Mouse (Mus musculus) stomach, embryonic 16.5 days (tissue): ENCODE measurements around the gene Mxi1. TPM values are rescaled to one million over a fixed set of nuclear protein-coding genes. Genes with fewer than 3 reads are reported as not detected.

Experiments
- ATAC-seq: fragments of 200-750 bp; cut with Nextera tagmentation; 2 replicates; pipeline ENCODE4 v1.8.0; 2017; ENCODE audit warnings: moderate number of reproducible peaks, moderate TSS enrichment; ENCODE audit not compliant: insufficient read depth, low FRiP score
- H3K27ac ChIP-seq: fragments of 300-500 bp; sonication (generic); 2 replicates; pipeline ENCODE4 v1.5.1; 2014; ENCODE audit warnings: low read length
- H3K27me3 ChIP-seq: fragments of 300-500 bp; sonication (generic); 2 replicates; pipeline ENCODE4 v1.6.1; 2014; ENCODE audit warnings: low read length, control low read depth, mixed read lengths; ENCODE audit not compliant: control insufficient read depth, insufficient read depth
- H3K36me3 ChIP-seq: fragments of 300-500 bp; sonication (generic); 2 replicates; pipeline ENCODE4 v1.6.1; 2014; ENCODE audit warnings: low read length; ENCODE audit not compliant: control insufficient read depth, insufficient read depth
- H3K4me1 ChIP-seq: fragments of 300-500 bp; sonication (generic); 2 replicates; pipeline ENCODE4 v1.6.1; 2014; ENCODE audit warnings: low read length, control low read depth, mixed read lengths; ENCODE audit not compliant: control insufficient read depth, insufficient read depth
- H3K4me2 ChIP-seq: fragments of 300-500 bp; sonication (generic); 2 replicates; pipeline ENCODE4 v1.6.1; 2014; ENCODE audit warnings: low read depth, low read length, mixed read lengths
- H3K4me3 ChIP-seq: fragments of 300-500 bp; sonication (generic); replicated peaks from 2 replicates; pipeline ENCODE4 v1.5.1; 2014; ENCODE audit warnings: mild to moderate bottlenecking, low read length
- H3K9ac ChIP-seq: fragments of 300-500 bp; sonication (generic); 2 replicates; pipeline ENCODE4 v1.6.1; 2014; ENCODE audit warnings: low read length
- H3K9me3 ChIP-seq: fragments of 300-500 bp; sonication (generic); replicated peaks from 2 replicates; pipeline ENCODE4 v1.6.1; 2016; ENCODE audit warnings: low read length, control low read depth; ENCODE audit not compliant: control insufficient read depth
- WGBS: fragments of 180-500 bp; shearing (Covaris S2); extraction: QIAGEN DNeasy Blood & Tissue Kit; methylation state at CpG from one replicate; pipeline ENCODE4 v1.1.7; 2014; 5-methylcytosine and 5-hydroxymethylcytosine counted together
- polyA plus RNA-seq: library from polyadenylated mRNA; unstranded; fragments of >200 nt; fragmentation: Nextera tagmentation; extraction: Ambion mirVana; gene quantifications from 2 replicates; pipeline ENCODE4 v1.2.1, GENCODE M21; 2015

Mxi1 gene
- polyA plus RNA-seq, 1 experiment from 2014 or later: 15.8 TPM

DNA sequence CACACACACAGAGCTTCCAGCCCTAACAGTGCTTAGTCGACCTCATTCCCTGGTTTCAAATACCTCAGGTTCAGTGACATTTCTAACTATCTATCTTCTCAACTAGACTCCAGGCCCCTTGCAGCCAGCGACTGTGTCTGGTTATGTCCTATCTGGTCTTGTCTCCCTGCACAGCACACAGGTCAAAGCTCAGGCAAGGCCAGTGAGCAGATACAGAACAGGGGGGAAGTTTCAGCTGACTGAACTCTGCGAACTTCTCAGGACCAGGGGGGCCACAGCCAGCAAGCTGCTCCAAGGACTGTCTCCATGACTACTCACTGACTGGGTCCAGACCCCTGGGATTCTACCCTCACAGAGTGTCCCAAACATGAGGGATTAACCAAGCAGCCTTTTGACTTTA, 35.1 kb upstream of the Mxi1 start:
- no peak overlapping the region for H3K9ac ChIP-seq
- WGBS: 31% methylated on average over 3 of the region's 3 CpGs
- no peak for ATAC-seq
- H3K9me3 ChIP-seq: no peaks in the 10 kb centered on the region
- H3K27me3 ChIP-seq: no peaks in the 10 kb centered on the region
- no peak overlapping the region for H3K4me2 ChIP-seq
- H3K36me3 ChIP-seq: no peaks in the 10 kb centered on the region
- peaks cover 3% of the 10 kb centered on the region; the same call in 1 of the 2 replicates for H3K4me1 ChIP-seq
- no peak overlapping the region for H3K27ac ChIP-seq
- no peak overlapping the region for H3K4me3 ChIP-seq

DNA sequence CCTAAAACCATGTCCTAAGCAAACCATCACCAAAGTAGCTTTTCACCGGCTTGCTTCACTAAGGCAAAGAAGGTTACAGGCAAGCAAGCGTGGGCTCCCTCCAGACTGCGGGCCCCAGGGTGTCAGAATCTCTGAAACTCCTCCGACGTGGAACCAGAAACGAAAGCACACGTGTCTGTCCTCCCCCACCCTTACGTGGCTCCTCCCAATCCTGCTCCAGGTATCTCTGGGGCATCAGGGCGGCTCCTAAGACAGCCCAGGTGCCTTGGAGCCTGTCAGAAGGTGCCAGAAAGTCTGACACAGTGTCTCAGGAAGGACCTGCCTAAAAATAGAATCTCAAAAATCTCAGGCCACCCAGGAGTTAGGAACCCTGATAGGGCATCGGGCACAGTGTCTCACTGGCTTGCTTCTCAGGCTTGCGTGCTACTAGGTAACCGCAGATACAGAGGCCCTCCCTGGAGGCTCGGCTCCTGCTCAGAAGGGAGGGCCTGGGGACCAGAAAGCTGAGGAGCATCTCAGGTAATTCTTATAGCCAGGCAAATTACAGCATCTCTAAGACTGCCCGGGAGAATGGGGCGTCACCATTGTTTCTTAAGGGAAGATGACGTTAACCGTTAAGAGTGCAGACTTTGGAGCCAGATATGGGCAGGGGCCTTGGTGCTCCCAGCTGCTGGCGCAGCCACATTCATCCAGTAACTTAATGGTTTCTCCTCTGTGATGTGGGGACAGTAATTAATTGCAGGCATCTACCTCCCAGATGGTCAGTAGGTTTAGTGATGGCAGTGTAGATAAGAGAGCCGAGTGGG, 33.2 kb upstream of the Mxi1 start:
- Histone ChIP-seq H3K4me2 (0 out of 2 replicates have a peak overlapping the region, but pooled peaks have one; percentile 2), H3K4me3 (no peak overlapping the region)

DNA sequence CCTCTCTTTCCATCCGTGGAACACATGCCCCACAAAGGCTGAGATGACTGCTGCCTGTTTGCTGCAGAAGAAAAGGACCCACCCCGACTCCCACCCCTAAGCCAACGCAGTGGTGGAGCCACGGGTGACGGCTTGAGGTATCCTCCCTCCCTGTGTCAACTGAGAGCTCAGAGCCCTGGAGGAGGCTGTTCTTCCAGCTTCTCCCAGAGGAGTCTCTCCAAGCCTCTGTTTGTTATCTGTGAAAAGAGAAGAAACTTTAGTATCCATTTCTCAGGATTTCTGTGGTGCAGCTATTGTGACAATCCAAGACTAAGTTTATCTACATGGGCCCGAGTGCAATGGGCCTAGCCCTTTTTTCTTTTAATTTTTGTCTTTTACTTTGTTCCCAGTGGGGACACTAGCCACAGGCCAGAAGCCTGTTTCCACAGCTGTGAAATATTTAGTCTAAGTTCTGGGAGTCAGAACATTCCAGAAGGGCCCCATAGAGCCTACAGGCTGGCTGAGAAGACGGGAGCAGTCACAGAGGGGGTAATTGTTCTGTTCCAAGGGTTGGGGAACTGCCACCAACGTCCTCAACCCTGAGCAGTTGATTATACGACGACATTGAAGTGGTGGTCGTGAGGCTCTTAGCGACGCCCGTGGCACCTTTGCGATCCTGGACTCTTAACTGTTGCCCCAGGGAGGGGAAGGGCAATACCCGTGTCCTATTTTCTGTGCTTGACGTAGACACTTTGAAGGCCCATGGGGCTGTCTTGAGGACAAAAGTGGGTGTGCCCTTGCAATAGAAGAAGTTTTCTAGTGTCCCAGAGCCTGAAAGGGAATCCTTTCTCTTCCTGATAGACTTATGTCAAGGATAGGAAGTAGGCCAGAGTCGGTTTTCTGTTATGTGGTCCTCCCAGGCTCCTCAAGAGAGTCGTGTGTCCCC, 31.6 kb upstream of the Mxi1 start:
- 73% methylated on average over 19 of the region's 19 CpGs for WGBS
- H3K27me3 ChIP-seq: no peaks in the 10 kb centered on the region
- no peak overlapping the region for H3K4me2 ChIP-seq
- ATAC-seq: no peak
- no peak overlapping the region for H3K27ac ChIP-seq
- no peak overlapping the region for H3K4me3 ChIP-seq
- no peaks in the 10 kb centered on the region for H3K9me3 ChIP-seq
- H3K36me3 ChIP-seq: no peaks in the 10 kb centered on the region
- no peak overlapping the region for H3K9ac ChIP-seq
- H3K4me1 ChIP-seq: no peaks in the 10 kb centered on the region; the same call in 1 of the 2 replicates

More for the DNA sequence above, 33.2 kb upstream of the Mxi1 start:
- 57% methylated on average over 19 of the region's 19 CpGs for WGBS
- Histone ChIP-seq H3K9ac (no peak overlapping the region), H3K27me3 (no peaks in the 10 kb centered on the region), H3K27ac (no peak overlapping the region), H3K4me1 (peaks cover 3% of the 10 kb centered on the region; the same call in 1 of the 2 replicates), H3K36me3 (no peaks in the 10 kb centered on the region), H3K9me3 (no peaks in the 10 kb centered on the region)
- ATAC-seq: peak; percentile 23; the same call in 1 of the 2 replicates

DNA sequence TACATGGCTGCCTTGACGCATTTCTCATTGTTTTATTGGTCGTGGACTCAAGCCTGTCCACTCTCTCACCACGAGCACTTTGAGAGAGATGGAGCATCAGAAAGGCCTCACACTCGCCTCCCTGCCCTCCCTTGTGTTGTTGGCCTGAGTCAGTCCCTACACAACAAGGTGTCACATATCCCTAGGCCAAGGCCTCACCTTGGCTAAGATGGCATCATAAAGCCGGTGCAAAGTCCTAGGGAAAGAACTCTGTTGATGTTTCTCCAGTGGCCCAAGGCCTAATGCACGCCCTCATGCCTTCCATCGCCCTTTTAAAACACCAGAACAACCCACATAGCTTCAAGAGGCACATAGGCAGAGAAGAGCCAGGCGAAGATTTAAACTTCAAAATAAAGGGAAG, 30.1 kb upstream of the Mxi1 start:
- Histone ChIP-seq H3K36me3 (no peaks in the 10 kb centered on the region), H3K4me2 (no peak overlapping the region), H3K9me3 (no peaks in the 10 kb centered on the region), H3K27ac (no peak overlapping the region), H3K4me1 (peaks cover 7% of the 10 kb centered on the region), H3K4me3 (no peak overlapping the region), H3K9ac (no peak overlapping the region), H3K27me3 (no peaks in the 10 kb centered on the region)
- WGBS: 78% methylated on average over 8 of the region's 8 CpGs
- ATAC-seq: no peak

DNA sequence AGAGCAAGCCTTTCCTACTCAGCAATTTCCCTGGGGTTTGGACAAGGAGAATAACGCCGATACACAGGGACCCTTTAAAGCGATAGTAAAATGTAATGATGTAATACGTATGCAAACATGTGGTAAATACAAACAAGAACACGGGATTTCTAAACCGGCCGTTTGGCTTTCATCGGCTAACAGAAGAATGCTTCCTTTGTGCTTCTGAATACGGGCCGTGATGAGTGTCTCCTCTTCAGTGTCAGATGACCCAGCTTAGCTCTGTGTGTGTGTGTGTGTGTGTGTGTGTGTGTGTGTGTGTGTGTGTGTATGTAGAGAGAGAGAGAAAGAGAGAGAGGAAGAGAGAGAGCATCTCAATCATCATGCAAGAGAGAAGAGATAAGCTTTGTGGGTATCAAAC, 27.7 kb upstream of the Mxi1 start:
- no peak overlapping the region for H3K27ac ChIP-seq
- H3K9me3 ChIP-seq: no peaks in the 10 kb centered on the region
- no peak overlapping the region for H3K9ac ChIP-seq
- WGBS: 76% methylated on average over 10 of the region's 10 CpGs
- no peak overlapping the region for H3K4me3 ChIP-seq
- ATAC-seq: no peak
- peaks cover 7% of the 10 kb centered on the region; the same call in 1 of the 2 replicates for H3K4me1 ChIP-seq
- H3K4me2 ChIP-seq: no peak overlapping the region
- no peaks in the 10 kb centered on the region for H3K36me3 ChIP-seq
- no peaks in the 10 kb centered on the region for H3K27me3 ChIP-seq

DNA sequence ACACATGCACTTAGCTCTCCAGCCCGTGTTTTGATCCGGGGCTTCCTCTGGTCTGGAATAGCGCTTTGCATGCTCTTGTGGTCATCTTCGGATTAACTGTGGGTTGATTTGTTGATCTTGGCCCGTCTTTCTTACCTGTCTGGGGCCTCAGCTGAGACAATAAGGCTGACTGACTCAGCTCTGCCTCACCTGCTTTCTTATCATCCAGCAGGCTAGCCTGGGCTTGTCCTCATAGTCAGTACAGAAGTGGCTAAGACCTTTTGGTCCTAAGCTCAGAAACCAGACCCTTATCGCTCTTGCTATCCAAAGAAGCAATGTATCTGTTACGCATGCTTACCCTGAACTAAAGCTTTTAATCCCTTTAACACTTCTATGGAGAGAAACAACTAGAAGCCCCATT, 26.6 kb upstream of the Mxi1 start:
- ATAC-seq: no peak
- no peak overlapping the region for H3K4me3 ChIP-seq
- 73% methylated on average over 7 of the region's 7 CpGs for WGBS
- H3K9me3 ChIP-seq: no peaks in the 10 kb centered on the region
- no peak overlapping the region for H3K9ac ChIP-seq
- no peak overlapping the region for H3K4me2 ChIP-seq
- peak overlapping the region; percentile 38; the same call in 1 of the 2 replicates for H3K27ac ChIP-seq
- H3K36me3 ChIP-seq: no peaks in the 10 kb centered on the region
- H3K4me1 ChIP-seq: peaks cover 7% of the 10 kb centered on the region; the same call in 1 of the 2 replicates
- H3K27me3 ChIP-seq: no peaks in the 10 kb centered on the region

DNA sequence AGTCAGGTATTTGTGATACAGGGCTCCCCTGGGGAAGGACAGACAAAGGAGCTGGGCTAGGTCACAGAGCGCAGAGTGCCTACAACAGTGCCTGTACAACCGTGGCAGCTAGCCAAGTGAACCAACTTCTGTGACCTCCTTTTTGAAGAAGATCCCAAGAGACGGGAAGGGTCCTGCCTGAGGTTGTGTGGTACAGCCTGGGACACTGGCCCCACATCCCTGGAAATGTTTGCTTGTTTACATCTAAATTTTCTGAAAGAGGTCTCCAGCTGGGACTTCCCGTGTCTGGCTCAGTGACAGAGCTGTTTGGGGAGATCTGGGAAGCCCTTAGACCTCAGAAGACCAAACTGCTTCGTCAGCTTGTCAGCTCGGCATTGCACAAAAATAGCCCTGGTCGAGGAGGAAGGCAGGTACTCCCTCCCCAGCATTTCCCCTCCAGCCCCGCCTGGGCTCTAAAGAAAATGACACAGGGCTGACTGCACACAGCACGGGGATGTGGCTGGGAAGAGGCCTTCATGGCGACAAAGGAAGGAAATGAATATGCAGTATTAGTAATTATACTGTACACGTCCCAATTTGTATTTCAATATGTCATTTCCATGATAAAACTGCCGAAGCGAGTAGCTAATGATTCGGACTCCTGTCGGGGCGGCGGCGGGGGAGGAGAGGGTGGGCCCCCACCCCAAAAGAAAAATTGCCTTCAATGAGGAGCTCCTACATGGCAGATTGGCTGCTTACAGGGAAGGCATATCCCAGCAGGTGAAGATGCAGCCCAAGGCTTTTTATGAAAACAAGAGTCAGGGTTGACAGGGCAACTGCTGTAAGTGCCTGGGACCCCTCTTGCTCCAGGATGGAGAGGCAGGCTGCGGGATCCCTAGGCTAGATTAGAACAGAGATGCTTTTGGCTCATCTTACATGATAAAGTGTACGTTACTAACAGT, 25.8 kb upstream of the Mxi1 start:
- Histone ChIP-seq H3K4me1 (peaks cover 7% of the 10 kb centered on the region; the same call in 1 of the 2 replicates), H3K27ac (peak overlapping the region; percentile 38; the same call in 1 of the 2 replicates), H3K36me3 (no peaks in the 10 kb centered on the region), H3K4me2 (no peak overlapping the region), H3K4me3 (no peak overlapping the region), H3K9ac (no peak overlapping the region), H3K9me3 (no peaks in the 10 kb centered on the region), H3K27me3 (no peaks in the 10 kb centered on the region)
- 41% methylated on average over 20 of the region's 20 CpGs for WGBS
- ATAC-seq: peak; percentile 57

DNA sequence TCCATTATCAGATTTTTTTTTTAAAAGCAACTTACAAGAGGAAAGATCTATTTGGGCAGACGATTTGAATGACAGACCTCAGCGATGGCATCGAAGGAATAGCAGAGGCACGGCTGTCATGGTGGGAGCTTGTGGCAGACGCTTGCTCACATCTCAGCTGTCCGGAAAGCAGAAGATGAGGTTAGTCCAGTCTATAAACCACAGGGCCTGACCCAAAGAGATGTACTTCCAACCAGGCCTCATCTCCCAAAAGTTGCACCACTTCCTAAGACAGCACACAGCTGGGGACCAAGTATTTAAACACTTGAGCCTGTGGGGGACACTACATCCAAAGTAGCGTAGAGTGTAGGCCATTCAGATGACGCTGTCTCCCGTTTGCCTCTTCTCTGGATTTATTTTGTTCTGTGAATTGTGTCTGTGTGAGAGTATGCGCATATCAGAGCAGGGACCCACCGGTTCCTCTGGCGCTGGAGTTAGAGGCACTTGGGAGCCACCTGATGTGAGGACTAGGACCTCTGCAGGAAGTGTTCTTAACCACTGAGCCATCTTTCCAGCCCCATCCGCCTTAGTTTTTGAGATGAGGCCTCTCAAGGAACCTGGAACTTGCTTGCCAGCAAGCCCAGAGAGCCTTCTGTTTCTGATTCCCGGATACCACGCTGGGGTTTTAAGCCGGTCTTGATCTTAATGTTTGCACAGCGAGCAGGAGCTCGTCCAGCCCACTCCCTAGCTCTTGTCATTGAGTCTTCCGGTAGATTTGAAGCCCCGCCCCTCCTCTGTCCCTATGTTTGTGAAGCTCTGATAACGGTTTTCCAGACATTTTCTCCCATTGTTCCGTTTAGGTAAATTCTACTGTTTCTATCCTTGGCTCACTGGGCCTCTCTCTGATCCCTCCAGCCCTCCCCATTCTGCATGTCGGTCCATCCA, 13.7 kb upstream of the Mxi1 start:
- Histone ChIP-seq H3K9me3 (no peaks in the 10 kb centered on the region), H3K36me3 (no peaks in the 10 kb centered on the region), H3K27me3 (no peaks in the 10 kb centered on the region), H3K4me1 (no peaks in the 10 kb centered on the region), H3K9ac (no peak overlapping the region), H3K4me3 (no peak overlapping the region), H3K4me2 (no peak overlapping the region), H3K27ac (no peak overlapping the region)
- WGBS: 61% methylated on average over 23 of the region's 23 CpGs
- no peak for ATAC-seq
